Mouse (Mus musculus): ENCODE measurements around the gene Ric1. TPM values are rescaled to one million over a fixed set of nuclear protein-coding genes. Genes with fewer than 3 reads are reported as not detected.

Gene Ric1
- polyA plus RNA-seq, 1 experiment = 28.0 TPM

DNA sequence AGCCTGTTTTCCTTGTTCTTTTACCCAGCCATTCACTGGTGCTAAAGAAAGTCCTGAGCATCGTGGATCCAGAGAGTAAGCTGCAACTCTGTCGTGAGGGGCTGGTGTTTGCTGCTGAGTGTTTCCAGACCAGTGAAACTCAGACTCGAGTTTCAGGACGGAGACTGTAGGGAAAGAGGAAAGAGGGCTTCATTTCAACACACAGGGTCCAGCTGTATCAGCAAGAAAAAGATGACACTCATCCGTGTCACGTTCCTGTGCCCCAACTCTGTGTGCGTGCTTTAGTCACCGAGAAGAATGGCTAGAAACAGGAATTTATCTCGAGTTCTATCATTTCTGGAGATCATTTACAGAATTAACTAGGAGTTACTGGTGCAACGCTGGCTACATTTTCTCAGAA is 33.7 kb upstream of the Ric1 start:
- no peak for TF ChIP-seq POLR2A (IDR thresholded peaks at IDR 0.05; ENCODE audit: borderline replicate concordance, insufficient read depth, low read length)
- TF ChIP-seq CTCF (IDR thresholded peaks at IDR 0.05; ENCODE audit: borderline replicate concordance, insufficient read depth, low read depth, low read length) = no peak
- WGBS = 60% methylated on average over 10 of the region's 10 CpGs
- Histone ChIP-seq H3K27ac (ENCODE audit: insufficient read depth, low read length) (no peak overlapping the region), H3K4me3 (replicated peaks; ENCODE audit: insufficient read depth, low read depth, low read length) (no peak overlapping the region), H3K27me3 (ENCODE audit: control insufficient read depth, insufficient read depth, low read length) (no peaks in the 10 kb centered on the region), H3K4me1 (ENCODE audit: control insufficient read depth, insufficient read depth, low read length) (no peaks in the 10 kb centered on the region)
- no peak for DNase-seq

DNA sequence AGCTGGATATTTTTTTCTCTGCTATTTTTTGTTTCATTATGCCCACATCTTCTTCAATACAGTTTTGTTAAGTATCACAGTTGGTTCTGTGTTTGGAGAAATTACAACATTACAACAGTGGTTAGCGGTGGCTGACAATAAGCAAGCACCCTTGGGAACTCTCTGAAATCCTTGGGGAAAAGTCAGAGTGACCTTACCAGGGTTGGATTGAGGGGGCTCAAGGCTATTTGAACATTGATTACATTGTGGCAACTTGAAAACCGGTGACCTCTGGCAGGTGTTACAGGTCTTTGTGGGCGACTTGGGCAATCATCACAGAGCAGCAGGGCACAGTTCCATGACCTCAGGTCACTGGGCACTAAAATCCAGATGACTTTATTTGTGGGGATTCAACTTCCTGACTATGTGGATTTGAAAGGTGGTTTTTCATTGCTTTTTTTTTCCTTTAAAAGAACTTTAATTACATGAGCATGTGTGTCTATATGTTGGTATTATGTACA is 32.2 kb upstream of the Ric1 start:
- 79% methylated on average over 3 of the region's 3 CpGs for WGBS
- Histone ChIP-seq H3K27ac (ENCODE audit: insufficient read depth, low read length) (no peak overlapping the region), H3K4me1 (ENCODE audit: control insufficient read depth, insufficient read depth, low read length) (no peaks in the 10 kb centered on the region), H3K27me3 (ENCODE audit: control insufficient read depth, insufficient read depth, low read length) (no peaks in the 10 kb centered on the region), H3K4me3 (replicated peaks; ENCODE audit: insufficient read depth, low read depth, low read length) (no peak overlapping the region)
- TF ChIP-seq CTCF (IDR thresholded peaks at IDR 0.05; ENCODE audit: borderline replicate concordance, insufficient read depth, low read depth, low read length) (no peak), POLR2A (IDR thresholded peaks at IDR 0.05; ENCODE audit: borderline replicate concordance, insufficient read depth, low read length) (no peak)
- no peak for DNase-seq

- H3K27me3 ChIP-seq (ENCODE audit: control insufficient read depth, insufficient read depth, low read length) = no peaks in the 10 kb centered on the region
- no peaks in the 10 kb centered on the region; the same call in 1 of the 2 replicates for H3K4me1 ChIP-seq (ENCODE audit: control insufficient read depth, insufficient read depth, low read length)
- H3K27ac ChIP-seq (ENCODE audit: insufficient read depth, low read length) = no peak overlapping the region
- WGBS = 70% methylated on average over 9 of the region's 9 CpGs
- DNase-seq = no peak
- H3K4me3 ChIP-seq (replicated peaks; ENCODE audit: insufficient read depth, low read depth, low read length) = no peak overlapping the region
- TF ChIP-seq CTCF (IDR thresholded peaks at IDR 0.05; ENCODE audit: borderline replicate concordance, insufficient read depth, low read depth, low read length) (no peak), POLR2A (IDR thresholded peaks at IDR 0.05; ENCODE audit: borderline replicate concordance, insufficient read depth, low read length) (no peak)
Measured at GRCm38 (mm10) chr19:29491467-29491866, 30.6 kb upstream of the Ric1 start.

DNA sequence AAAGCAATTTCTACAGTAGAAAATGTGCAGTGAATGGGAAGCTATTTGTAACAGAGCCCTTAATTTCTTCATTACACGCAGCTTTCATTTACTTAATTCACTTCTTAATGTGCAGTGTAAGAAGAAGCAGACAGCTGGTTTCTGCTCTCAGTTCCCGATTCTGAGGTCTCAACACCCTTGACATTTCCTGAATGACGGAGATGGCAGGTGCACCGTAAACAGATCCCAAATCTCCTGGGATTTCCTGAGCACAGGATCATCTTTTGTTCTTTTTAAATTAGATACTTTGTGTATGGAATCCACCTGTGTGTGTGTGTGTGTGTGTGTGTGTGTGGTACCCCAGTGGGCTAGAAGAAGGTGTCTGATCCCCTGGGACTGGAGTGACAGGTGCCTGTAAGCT is 27.6 kb upstream of the Ric1 start:
- TF ChIP-seq POLR2A (IDR thresholded peaks at IDR 0.05; ENCODE audit: borderline replicate concordance, insufficient read depth, low read length) = no peak
- TF ChIP-seq CTCF (IDR thresholded peaks at IDR 0.05; ENCODE audit: borderline replicate concordance, insufficient read depth, low read depth, low read length) = no peak
- no peak overlapping the region for H3K4me3 ChIP-seq (replicated peaks; ENCODE audit: insufficient read depth, low read depth, low read length)
- H3K27me3 ChIP-seq (ENCODE audit: control insufficient read depth, insufficient read depth, low read length) = no peaks in the 10 kb centered on the region
- 74% methylated on average over 4 of the region's 4 CpGs for whole genome bisulfite sequencing
- no peak for DNase-seq
- H3K4me1 ChIP-seq (ENCODE audit: control insufficient read depth, insufficient read depth, low read length) = no peaks in the 10 kb centered on the region; the same call in 1 of the 2 replicates
- no peak overlapping the region for H3K27ac ChIP-seq (ENCODE audit: insufficient read depth, low read length)

DNA sequence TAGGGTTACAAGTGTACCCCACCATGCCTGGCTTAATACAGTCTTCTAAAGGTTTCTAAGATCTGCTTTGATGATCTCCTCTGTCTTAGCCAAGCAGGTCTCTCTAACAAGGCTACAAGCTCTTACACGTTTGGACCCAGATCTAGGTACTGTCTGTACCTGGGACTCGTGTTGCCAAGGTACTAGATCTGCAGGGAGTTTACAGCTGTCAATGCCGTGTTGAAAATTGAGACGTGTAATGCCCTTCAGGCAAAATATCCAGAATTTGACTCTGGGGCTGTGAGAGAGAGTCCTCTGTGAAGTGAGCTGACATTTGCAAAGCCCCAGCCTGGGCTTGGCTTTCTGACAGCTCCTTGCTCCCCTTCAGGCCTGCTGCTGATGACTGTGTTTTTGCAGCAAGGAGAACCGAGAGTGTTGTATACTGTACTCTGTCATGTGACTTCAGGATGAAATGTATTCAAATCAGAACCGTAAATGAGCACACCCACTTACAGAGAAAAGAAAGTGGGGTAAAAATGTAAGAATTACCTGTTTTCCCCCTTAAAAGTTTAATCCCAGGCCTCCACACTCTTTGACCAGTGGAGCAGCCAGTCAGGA is 26.0 kb upstream of the Ric1 start:
- H3K4me1 ChIP-seq (ENCODE audit: control insufficient read depth, insufficient read depth, low read length) = no peaks in the 10 kb centered on the region; the same call in 1 of the 2 replicates
- no peaks in the 10 kb centered on the region for H3K27me3 ChIP-seq (ENCODE audit: control insufficient read depth, insufficient read depth, low read length)
- WGBS = 65% methylated on average over 6 of the region's 6 CpGs
- H3K4me3 ChIP-seq (replicated peaks; ENCODE audit: insufficient read depth, low read depth, low read length) = no peak overlapping the region
- H3K27ac ChIP-seq (ENCODE audit: insufficient read depth, low read length) = no peak overlapping the region
- DNase-seq = no peak
- TF ChIP-seq CTCF (IDR thresholded peaks at IDR 0.05; ENCODE audit: borderline replicate concordance, insufficient read depth, low read depth, low read length) (no peak), POLR2A (IDR thresholded peaks at IDR 0.05; ENCODE audit: borderline replicate concordance, insufficient read depth, low read length) (no peak)

DNA sequence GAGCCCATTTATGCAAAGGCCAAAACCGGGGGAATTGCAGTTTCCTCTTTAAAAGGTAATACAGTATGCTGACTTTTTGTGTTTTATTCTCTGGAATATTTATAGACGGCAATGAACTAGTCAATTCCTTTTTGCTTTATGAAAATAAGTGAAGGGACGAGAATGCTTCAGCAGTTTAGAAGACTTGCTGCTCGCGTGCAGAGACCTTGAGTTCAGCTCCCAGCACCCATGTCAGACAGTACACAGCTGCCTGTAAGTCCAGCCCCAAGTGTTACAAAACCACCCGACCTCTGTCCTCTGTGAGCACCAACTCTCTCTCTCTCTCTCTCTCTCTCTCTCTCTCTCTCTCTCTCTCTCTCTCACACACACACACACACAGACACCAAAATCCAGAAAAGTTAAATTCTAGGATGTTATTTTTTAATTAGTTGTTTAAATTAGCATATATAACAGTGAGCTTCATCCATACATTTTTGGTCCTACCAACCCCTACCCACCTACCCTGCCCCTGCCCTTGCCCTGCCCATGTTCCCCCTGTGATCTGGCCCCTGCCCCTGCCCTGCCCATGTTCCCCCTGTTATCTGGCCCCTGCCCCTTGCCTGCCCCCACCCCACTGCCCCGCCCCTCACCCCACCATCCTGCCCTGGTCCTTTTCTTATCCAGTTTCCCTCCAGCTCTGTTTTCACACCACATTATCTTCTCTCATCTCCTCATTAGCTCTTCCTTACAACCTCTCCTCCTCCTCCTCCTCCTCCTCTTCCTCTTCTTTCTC is 25.1 kb upstream of the Ric1 start:
- Histone ChIP-seq H3K4me1 (ENCODE audit: control insufficient read depth, insufficient read depth, low read length) (no peaks in the 10 kb centered on the region; the same call in 1 of the 2 replicates), H3K27me3 (ENCODE audit: control insufficient read depth, insufficient read depth, low read length) (no peaks in the 10 kb centered on the region), H3K4me3 (replicated peaks; ENCODE audit: insufficient read depth, low read depth, low read length) (no peak overlapping the region), H3K27ac (ENCODE audit: insufficient read depth, low read length) (no peak overlapping the region)
- WGBS = 79% methylated on average over 7 of the region's 7 CpGs
- TF ChIP-seq CTCF (IDR thresholded peaks at IDR 0.05; ENCODE audit: borderline replicate concordance, insufficient read depth, low read depth, low read length) (no peak), POLR2A (IDR thresholded peaks at IDR 0.05; ENCODE audit: borderline replicate concordance, insufficient read depth, low read length) (no peak)
- no peak for DNase-seq

DNA sequence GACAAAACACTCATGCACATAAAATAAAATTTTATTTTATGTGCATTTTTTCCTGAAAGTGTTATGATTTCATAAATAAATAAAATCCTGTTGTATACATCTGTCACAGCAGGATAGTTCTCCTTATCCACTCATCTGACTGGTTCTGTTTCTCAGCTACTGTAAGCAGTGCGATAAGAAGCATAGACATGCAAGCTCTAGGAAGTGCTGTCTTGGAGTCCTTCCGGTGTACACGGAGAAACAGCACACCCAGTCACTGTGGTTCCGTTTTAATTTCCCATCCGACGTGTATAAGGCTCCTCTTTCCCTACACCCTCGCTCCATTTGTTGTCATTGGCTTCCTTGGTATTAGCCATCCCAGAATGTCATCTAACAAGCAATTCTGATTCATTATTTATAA is 24.2 kb upstream of the Ric1 start:
- DNase-seq = no peak
- Histone ChIP-seq H3K27ac (ENCODE audit: insufficient read depth, low read length) (no peak overlapping the region), H3K4me3 (replicated peaks; ENCODE audit: insufficient read depth, low read depth, low read length) (no peak overlapping the region), H3K27me3 (ENCODE audit: control insufficient read depth, insufficient read depth, low read length) (no peaks in the 10 kb centered on the region), H3K4me1 (ENCODE audit: control insufficient read depth, insufficient read depth, low read length) (no peaks in the 10 kb centered on the region; the same call in 1 of the 2 replicates)
- no peak for TF ChIP-seq CTCF (IDR thresholded peaks at IDR 0.05; ENCODE audit: borderline replicate concordance, insufficient read depth, low read depth, low read length)
- TF ChIP-seq POLR2A (IDR thresholded peaks at IDR 0.05; ENCODE audit: borderline replicate concordance, insufficient read depth, low read length) = no peak
- 90% methylated on average over 7 of the region's 7 CpGs for WGBS

Data from cerebellum, adult 2 months (tissue).